Mouse (Mus musculus): ENCODE results near the gene Phf21a. TPM values are rescaled to one million over a fixed set of nuclear protein-coding genes. Genes with fewer than 3 reads are reported as not detected.

The Phf21a gene
- polyA plus RNA-seq, 1 experiment, result 49.2 TPM

- no peaks in the 10 kb centered on the region for H3K4me1 ChIP-seq (ENCODE audit: control insufficient read depth, insufficient read depth, insufficient read length)
- H3K36me3 ChIP-seq (ENCODE audit: control insufficient read depth, insufficient read depth, low read length), result no peaks in the 10 kb centered on the region
- no peak for TF ChIP-seq CTCF (IDR thresholded peaks at IDR 0.05; ENCODE audit: extremely low read depth, insufficient read depth, insufficient read length, insufficient replicate concordance)
- TF ChIP-seq POLR2A (IDR thresholded peaks at IDR 0.05; ENCODE audit: low read depth, low read length), result no peak
- H3K4me3 ChIP-seq (ENCODE audit: extremely low read depth, insufficient read depth, insufficient read length), result no peak overlapping the region
- no peak overlapping the region for H3K27ac ChIP-seq (ENCODE audit: insufficient read depth, low read length)
- H3K27me3 ChIP-seq (ENCODE audit: control insufficient read depth, insufficient read depth, low read length), result no peaks in the 10 kb centered on the region
- no peak for DNase-seq (ENCODE audit: low read depth in 1 of 2, low spot score in 2 of 2)
- 87% methylated on average over 3 of the region's 3 CpGs for WGBS
These were observed 198.6 kb downstream of the Phf21a start for GRCm38 (mm10) chr2:92291526-92291925.

GRCm38 (mm10) chr2:92296402-92296801 lies 203.5 kb downstream of the Phf21a start:
- Histone ChIP-seq H3K4me3 (ENCODE audit: extremely low read depth, insufficient read depth, insufficient read length) (no peak overlapping the region), H3K27ac (ENCODE audit: insufficient read depth, low read length) (no peak overlapping the region), H3K27me3 (ENCODE audit: control insufficient read depth, insufficient read depth, low read length) (no peaks in the 10 kb centered on the region), H3K36me3 (ENCODE audit: control insufficient read depth, insufficient read depth, low read length) (no peaks in the 10 kb centered on the region), H3K4me1 (ENCODE audit: control insufficient read depth, insufficient read depth, insufficient read length) (peaks cover under 1% of the 10 kb centered on the region; the same call in 1 of the 2 replicates)
- DNase-seq (ENCODE audit: low read depth in 1 of 2, low spot score in 2 of 2), result peak; percentile 64 to 73
- 2% methylated on average over 6 of the region's 6 CpGs for WGBS
- TF ChIP-seq POLR2A (IDR thresholded peaks at IDR 0.05; ENCODE audit: low read depth, low read length) (no peak), CTCF (IDR thresholded peaks at IDR 0.05; ENCODE audit: extremely low read depth, insufficient read depth, insufficient read length, insufficient replicate concordance) (peak; percentile 55; the same call in 1 of the 2 replicates)

GRCm38 (mm10) chr2:92299896-92300295 lies 207.0 kb downstream of the Phf21a start:
- Histone ChIP-seq H3K27me3 (ENCODE audit: control insufficient read depth, insufficient read depth, low read length) (no peaks in the 10 kb centered on the region), H3K36me3 (ENCODE audit: control insufficient read depth, insufficient read depth, low read length) (no peaks in the 10 kb centered on the region), H3K4me3 (ENCODE audit: extremely low read depth, insufficient read depth, insufficient read length) (no peak overlapping the region), H3K4me1 (ENCODE audit: control insufficient read depth, insufficient read depth, insufficient read length) (peaks cover 4% of the 10 kb centered on the region), H3K27ac (ENCODE audit: insufficient read depth, low read length) (no peak overlapping the region)
- no peak for TF ChIP-seq CTCF (IDR thresholded peaks at IDR 0.05; ENCODE audit: extremely low read depth, insufficient read depth, insufficient read length, insufficient replicate concordance)
- no peak for TF ChIP-seq POLR2A (IDR thresholded peaks at IDR 0.05; ENCODE audit: low read depth, low read length)
- peak in 1 of 2 experiments; percentile 12 for DNase-seq (ENCODE audit: low read depth in 1 of 2, low spot score in 2 of 2)
- WGBS, result 48% methylated on average over 10 of the region's 10 CpGs

GRCm38 (mm10) chr2:92301849-92302607 lies 209.1 kb downstream of the Phf21a start:
- Histone ChIP-seq H3K4me1 (ENCODE audit: control insufficient read depth, insufficient read depth, insufficient read length) (peaks cover 4% of the 10 kb centered on the region), H3K27ac (ENCODE audit: insufficient read depth, low read length) (peak overlapping the region; percentile 65), H3K4me3 (ENCODE audit: extremely low read depth, insufficient read depth, insufficient read length) (no peak overlapping the region), H3K27me3 (ENCODE audit: control insufficient read depth, insufficient read depth, low read length) (no peaks in the 10 kb centered on the region), H3K36me3 (ENCODE audit: control insufficient read depth, insufficient read depth, low read length) (no peaks in the 10 kb centered on the region)
- WGBS, result 31% methylated on average over 5 of the region's 5 CpGs
- no peak for TF ChIP-seq CTCF (IDR thresholded peaks at IDR 0.05; ENCODE audit: extremely low read depth, insufficient read depth, insufficient read length, insufficient replicate concordance)
- no peak for TF ChIP-seq POLR2A (IDR thresholded peaks at IDR 0.05; ENCODE audit: low read depth, low read length)
- peak; percentile 47 to 49 for DNase-seq (ENCODE audit: low read depth in 1 of 2, low spot score in 2 of 2)

- Histone ChIP-seq H3K4me3 (ENCODE audit: extremely low read depth, insufficient read depth, insufficient read length) (no peak overlapping the region), H3K36me3 (ENCODE audit: control insufficient read depth, insufficient read depth, low read length) (0 out of 2 replicates have a peak, but pooled peaks cover 3% of the 10 kb centered on the region), H3K27me3 (ENCODE audit: control insufficient read depth, insufficient read depth, low read length) (no peaks in the 10 kb centered on the region), H3K27ac (ENCODE audit: insufficient read depth, low read length) (no peak overlapping the region), H3K4me1 (ENCODE audit: control insufficient read depth, insufficient read depth, insufficient read length) (no peaks in the 10 kb centered on the region)
- 86% methylated on average over 4 of the region's 4 CpGs for whole genome bisulfite sequencing
- no peak for DNase-seq (ENCODE audit: low read depth in 1 of 2, low spot score in 2 of 2)
- no peak for TF ChIP-seq CTCF (IDR thresholded peaks at IDR 0.05; ENCODE audit: extremely low read depth, insufficient read depth, insufficient read length, insufficient replicate concordance)
- TF ChIP-seq POLR2A (IDR thresholded peaks at IDR 0.05; ENCODE audit: low read depth, low read length), result no peak
These were observed 219.6 kb downstream of the Phf21a start for GRCm38 (mm10) chr2:92312542-92312941.

GRCm38 (mm10) chr2:92314031-92314430 lies 221.1 kb downstream of the Phf21a start:
- H3K36me3 ChIP-seq (ENCODE audit: control insufficient read depth, insufficient read depth, low read length), result no peaks in the 10 kb centered on the region
- no peaks in the 10 kb centered on the region for H3K4me1 ChIP-seq (ENCODE audit: control insufficient read depth, insufficient read depth, insufficient read length)
- TF ChIP-seq POLR2A (IDR thresholded peaks at IDR 0.05; ENCODE audit: low read depth, low read length) (no peak), CTCF (IDR thresholded peaks at IDR 0.05; ENCODE audit: extremely low read depth, insufficient read depth, insufficient read length, insufficient replicate concordance) (no peak)
- WGBS, result 78% methylated on average over 1 of the region's 1 CpGs
- H3K4me3 ChIP-seq (ENCODE audit: extremely low read depth, insufficient read depth, insufficient read length), result no peak overlapping the region
- no peak for DNase-seq (ENCODE audit: low read depth in 1 of 2, low spot score in 2 of 2)
- H3K27me3 ChIP-seq (ENCODE audit: control insufficient read depth, insufficient read depth, low read length), result no peaks in the 10 kb centered on the region
- H3K27ac ChIP-seq (ENCODE audit: insufficient read depth, low read length), result no peak overlapping the region

GRCm38 (mm10) chr2:92316652-92317051 lies 223.7 kb downstream of the Phf21a start:
- H3K27ac ChIP-seq (ENCODE audit: insufficient read depth, low read length), result no peak overlapping the region
- H3K36me3 ChIP-seq (ENCODE audit: control insufficient read depth, insufficient read depth, low read length), result peaks cover 8% of the 10 kb centered on the region
- no peaks in the 10 kb centered on the region for H3K27me3 ChIP-seq (ENCODE audit: control insufficient read depth, insufficient read depth, low read length)
- no peak for DNase-seq (ENCODE audit: low read depth in 1 of 2, low spot score in 2 of 2)
- TF ChIP-seq CTCF (IDR thresholded peaks at IDR 0.05; ENCODE audit: extremely low read depth, insufficient read depth, insufficient read length, insufficient replicate concordance) (no peak), POLR2A (IDR thresholded peaks at IDR 0.05; ENCODE audit: low read depth, low read length) (no peak)
- 80% methylated on average over 3 of the region's 3 CpGs for WGBS
- H3K4me3 ChIP-seq (ENCODE audit: extremely low read depth, insufficient read depth, insufficient read length), result no peak overlapping the region
- H3K4me1 ChIP-seq (ENCODE audit: control insufficient read depth, insufficient read depth, insufficient read length), result no peaks in the 10 kb centered on the region

Measured in spleen, adult 2 months (tissue).